Mouse (Mus musculus): ENCODE measurements at regions not wholly inside any gene's neighbourhood (a gene's known extent, or its start where the extent isn't known, plus 50 kb on each side); places are given as distances from the start of the nearest gene placed in this dataset.

GRCm38 (mm10) chr5:75826283-75827098 lies 151.8 kb downstream of the Kdr start:
- TF ChIP-seq CTCF (IDR thresholded peaks at IDR 0.05; ENCODE audit: extremely low read depth, insufficient read length, insufficient replicate concordance, low read depth, low read length) = no peak
- no peak for TF ChIP-seq POLR2A (IDR thresholded peaks at IDR 0.05; ENCODE audit: low read depth, low read length)

Data from small intestine, adult 2 months (tissue).